Mouse (Mus musculus): Measurements from ENCODE around the gene Usp3.

Usp3 gene

DNA sequence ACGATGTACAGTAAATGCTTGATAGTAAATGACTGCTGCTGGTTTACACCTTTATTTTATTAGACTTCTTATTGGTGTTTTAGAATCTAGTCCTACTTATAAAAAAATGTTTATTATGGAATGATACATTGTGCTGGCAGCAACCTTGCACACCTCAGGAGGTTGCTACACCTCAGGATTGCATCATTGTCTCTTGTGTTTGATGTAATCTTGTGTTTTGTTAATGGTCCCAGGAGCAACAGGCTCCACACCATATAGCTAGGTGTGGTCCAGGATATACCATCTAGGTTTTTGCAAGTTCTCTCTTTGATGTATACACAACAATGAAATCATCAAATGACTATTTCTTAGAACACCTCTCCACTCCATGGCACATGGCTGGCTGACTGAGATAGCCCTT lies 11.0 kb upstream of the Usp3 start:
- no peak for DNase-seq

DNA sequence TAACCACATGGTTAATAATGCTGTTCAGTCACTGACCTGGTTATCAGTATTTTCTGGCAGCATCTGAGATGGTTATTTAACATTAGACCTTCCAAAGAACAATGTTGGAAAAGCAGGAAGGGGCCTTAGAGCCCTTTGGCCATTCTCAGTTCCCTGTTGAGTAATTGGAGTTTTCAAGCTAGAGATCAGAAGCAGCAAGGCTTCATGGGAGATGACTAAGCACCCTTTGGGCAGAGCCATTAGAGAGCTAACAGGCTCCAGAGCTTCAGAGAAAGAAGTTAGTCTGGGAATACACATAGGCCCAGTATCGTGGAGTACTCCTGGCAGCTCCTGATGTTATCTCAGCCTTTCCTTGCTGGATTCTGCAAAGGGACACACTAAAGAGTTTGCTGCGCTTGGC lies 8.1 kb upstream of the Usp3 start:
- DNase-seq = no peak

DNA sequence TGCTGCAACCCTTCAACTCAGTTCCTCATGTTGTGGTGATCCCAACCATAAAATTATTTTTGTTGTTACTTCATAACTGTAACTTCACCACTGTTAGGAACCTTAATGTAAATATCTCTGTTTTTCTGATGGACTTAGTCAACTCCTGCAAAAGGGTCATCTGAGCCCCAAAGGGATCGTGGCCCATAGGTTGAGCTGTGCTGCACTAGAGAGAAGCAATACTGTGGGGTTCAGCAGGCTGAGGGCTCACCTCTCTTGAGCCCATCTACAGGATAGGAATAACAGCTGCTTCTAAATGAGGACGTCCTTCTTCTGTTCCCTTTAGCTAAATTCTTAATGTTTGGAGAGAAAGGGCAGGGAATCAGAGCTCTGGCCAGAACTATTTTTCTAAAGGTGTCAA lies 7.6 kb upstream of the Usp3 start:
- no peak for DNase-seq

DNA sequence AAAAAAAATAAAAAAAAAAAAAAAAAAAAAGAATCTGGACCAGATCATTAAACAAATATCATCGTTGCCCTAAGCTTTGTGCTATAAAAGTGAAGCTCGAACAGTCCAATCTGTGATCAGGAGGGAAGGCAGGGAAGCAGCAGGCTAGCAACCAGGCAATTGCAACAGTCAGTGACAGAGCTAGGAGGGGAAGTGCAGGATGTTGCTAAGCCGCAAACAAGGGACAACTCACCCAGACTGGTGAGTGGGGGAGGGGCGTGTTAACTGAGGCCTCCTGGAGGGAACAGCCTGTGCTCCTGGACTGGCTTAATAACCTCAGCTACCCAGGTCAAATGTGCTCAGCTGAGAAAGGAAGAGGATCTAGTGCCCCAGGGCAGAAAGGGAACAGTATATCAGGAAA lies 6.6 kb upstream of the Usp3 start:
- DNase-seq = peak; percentile 71 to 72

DNA sequence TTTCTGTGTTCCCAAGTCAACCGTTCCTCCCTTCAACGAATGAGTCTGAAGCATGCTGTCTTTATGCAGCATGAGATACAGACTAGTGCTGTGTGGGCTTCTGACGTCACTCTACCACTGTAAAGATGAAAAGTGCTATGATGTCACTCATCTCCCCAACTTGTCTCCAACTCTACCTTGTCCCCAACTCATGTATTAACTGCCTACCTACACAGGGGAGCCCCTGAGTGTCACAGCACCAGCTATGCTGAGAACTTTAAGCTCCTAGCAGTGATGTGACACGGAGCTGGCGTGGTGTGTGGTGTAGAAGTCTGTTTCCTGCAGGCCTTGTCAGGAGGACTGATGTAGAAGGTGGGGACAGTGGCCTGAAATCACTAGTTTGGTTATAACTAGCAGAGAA lies 5.7 kb upstream of the Usp3 start:
- no peak for DNase-seq

DNA sequence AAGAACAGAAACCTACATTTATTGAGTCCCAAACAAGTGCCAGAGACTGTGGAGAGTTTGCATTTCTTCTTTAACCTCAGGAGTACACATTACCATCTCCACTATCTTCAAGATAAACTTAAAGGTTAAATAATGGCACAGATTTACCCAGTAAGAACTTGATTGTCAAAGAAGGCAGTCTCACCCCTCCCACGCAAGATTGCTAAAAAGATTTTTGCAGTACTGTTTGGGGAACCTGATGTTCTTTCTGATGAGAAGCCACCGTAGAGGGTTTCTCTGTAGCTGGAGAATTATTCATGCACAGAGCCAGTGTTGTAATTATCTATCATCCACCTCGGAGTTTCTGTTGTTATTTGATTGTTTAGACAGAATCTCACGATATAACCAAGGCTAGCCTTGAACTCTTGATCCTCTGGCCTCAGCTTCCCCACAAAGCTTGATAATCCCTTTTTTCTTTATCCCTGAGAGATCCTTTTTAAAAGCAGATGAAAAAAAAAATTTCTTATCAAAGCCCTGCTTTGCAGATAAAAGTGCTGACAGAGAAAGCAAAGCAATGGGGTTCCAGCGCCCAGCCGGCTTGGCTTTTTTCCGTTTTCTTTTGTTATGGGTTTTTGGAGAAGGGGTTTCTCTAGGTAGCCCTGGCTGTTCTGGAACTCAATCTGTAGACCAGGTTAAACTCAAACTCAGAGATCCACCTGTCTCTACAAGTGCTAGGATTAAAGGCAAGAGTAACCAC lies 4.7 kb upstream of the Usp3 start:
- DNase-seq = no peak

DNA sequence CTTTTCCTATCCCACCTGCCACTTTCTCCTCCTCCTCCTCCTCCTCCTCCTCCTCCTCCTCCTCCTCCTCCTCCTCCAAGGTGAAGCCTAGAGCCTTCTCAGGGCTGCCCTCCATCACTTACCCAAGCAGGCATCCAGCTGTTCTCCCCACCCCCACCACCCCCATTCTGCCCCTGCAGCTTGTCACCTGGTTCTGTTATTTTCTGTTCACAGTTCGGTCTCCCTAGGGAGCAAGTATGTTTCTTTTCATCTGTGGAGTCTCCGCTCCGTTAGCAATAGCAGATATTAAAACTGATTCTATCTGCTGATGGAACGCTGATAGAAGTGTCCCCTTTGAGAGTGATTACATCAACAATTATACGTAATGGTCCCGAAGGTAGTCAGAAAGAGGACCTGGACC lies 4.1 kb upstream of the Usp3 start:
- DNase-seq = no peak

DNA sequence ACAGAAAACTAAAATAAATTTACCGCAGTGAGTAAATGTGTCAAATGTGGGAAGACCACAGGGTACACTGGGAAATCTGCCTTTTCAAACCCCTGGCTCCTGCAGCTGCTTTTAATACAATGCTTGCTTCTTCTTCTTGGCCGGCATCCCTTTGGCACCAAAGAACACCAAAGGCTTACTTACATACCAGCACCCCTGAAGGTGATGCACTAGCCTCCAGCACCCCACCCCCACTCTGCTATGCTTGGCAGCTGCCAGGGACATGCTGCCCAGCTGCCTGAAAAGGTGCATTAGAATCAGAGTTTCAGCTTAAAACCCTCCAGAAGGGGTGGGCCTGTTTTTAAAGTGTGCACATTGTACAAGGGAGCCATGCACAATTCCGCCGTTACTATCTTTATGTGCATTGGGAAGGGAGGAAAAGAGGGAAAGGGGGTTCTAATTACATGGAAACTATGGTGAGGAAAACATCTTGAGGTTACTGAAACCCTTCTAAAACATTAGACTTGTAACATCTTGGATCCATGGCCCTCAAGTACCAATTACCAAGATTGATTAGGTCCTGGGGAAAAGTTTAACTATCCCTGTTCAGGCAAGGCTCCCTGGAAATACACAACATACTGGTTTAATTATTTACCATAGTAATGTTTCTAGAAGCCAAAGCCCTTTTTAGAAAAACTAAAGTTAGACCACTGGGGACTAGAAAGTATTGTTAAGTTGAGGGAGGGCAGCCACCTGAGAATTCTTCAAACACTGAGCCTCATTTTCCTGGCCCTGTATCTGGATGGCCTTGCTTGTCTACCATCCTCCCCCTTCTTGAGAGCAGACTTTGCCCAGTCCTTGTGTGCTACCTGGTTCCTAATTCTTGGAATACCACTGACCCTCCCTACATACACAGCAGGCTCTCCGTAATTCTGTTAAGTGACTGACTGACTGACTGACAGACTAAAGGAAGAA lies 3.1 kb upstream of the Usp3 start:
- DNase-seq = no peak

DNA sequence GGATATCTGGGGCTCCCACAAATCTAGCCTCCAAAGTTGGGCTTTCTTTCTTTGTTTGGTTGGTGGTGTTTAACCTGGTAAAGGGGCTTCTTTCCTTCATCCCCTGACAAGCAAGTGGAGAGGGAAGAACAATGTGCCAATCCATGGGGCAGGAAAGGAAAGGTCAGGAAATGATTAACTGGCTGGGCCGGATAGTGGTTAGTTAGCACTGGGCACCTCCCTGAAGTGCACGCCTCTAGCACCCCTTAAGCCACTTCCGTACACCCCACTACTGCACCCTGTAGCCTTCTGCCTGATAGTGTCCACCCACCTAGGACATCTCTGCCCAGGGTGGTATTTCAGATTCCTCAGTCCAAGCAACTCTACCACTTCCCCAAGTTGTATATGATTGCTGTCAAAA lies 1.1 kb upstream of the Usp3 start:
- DNase-seq = no peak

DNA sequence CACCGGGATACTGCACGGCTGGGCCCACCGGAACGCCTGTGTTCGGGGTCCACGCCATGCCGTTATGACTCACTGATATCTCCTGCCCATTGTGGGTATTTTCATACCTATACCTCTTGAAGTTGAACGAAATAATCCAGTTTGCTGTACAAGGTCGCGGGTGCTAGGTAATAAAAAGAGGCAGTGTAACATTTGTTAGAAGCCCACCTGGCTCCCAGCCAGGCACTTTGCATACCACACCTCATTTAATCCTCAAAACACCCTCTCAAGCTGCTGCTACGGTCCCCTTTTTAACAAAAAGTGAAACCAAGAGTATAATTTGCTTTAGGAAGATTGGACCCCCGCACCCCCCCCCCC lies 649 bp upstream of the Usp3 start:
- DNase-seq = no peak

DNA sequence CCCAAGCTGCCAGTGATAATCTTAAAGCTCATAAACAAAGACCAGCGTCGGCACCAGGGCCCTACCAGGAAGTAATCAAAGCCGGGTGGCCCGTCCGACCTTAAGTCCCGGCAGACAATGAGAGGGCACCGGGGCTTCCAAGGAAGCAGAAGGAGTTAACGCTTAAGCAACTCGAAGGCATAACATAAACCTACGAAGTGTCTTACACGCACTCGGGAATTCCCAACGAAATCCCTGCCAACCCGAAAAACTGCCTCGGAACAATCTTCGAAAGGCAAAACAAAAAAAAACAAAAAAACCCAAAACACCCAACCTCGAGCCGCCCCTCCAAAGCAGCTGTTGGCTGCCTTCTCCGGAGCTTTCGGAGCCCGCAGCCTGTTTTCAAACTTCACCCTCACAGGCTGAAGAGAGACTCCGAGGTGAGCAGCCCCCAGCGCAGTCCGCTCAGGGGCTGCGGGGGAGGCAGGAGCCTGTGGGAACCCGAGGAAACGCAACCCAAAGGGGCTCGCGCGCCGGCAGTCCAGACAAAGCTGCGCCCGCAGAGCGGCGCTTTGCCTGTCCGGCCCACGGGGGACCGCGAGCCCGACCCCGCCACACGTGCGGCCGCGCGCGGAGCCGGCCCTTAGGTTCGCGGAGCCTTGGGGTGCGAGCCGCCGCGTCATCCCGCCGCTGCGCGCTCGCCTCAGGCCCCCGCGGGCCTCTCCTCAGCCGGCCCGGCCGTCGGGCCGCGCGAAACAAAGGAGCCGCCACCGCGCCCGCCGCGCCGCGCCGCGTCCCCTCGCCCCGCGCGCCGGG lies 894 bp downstream of the Usp3 start:
- peak; percentile 42 to 50 for DNase-seq

DNA sequence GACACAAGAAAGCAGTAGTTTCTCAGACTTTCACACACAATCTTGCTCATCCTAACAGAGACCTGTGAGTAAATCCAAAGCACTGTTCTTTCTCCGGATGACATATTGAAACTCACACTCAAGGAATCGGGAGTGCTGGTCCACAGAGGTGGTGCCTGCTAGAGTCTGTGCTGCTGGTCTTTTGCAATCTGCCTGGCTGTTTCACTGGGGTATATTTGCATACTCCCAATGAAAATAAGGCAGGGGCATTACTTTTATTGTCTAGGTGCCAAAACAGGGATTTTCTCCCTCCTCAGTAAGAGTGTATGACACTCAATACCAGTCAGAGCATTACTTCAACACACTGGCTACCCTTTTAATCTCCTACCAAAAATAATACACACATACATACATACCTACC lies 2.9 kb downstream of the Usp3 start:
- DNase-seq = no peak

DNA sequence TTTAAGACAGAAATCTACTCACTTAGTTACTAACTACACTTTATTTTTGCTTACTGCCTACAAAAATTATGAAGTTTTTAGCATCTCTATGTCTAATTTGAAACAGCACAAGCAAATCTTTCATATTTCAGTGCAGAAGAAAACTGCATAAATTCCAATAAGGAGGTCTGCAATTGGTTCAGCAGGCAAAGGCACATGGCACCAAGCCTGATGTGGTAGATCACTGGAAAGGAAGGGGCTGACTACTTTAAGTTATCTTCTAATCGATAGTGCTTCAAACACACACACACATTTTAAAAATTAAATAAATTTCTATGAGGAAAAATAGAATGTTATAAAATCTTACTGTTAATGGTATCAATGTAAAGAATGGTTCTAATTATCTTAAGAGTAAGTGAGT lies 5.9 kb downstream of the Usp3 start:
- DNase-seq = no peak

DNA sequence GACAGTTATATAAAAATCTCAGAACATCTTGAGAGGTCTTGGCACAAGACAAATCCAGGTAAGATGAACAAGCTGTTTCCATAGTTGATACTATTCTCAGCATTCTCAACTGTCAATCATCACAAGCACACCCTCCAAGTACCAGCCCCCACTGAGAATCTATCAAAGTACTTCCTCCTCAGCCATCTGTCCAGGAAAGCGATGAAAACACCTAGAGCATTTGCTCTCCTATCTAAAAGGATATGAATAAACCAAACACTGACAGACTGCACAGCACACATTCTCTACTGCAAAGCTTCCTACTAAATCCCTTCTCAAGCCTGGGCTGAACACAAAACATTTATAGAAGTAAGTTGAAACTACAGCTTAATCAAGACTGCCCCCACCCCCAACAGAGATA lies 6.4 kb downstream of the Usp3 start:
- DNase-seq = no peak

DNA sequence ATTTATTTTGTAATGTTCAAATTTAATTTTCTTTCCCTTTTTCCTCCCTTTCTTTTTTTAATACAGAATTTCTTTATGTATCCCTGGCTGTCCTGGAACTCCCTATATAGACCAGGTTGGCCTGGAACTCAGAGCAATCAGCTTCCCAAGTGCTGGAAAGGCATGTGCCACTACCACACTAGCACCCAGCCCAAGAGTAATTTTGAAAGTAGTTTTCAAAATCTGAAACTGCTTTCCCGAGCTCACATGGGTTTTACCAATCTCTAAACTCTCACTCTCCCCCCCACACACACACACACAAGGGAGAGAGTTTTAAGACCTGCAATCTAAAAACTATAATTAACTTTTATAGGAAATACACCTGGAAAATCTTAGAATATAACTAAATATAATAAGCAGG lies 7.8 kb downstream of the Usp3 start:
- no peak for DNase-seq

DNA sequence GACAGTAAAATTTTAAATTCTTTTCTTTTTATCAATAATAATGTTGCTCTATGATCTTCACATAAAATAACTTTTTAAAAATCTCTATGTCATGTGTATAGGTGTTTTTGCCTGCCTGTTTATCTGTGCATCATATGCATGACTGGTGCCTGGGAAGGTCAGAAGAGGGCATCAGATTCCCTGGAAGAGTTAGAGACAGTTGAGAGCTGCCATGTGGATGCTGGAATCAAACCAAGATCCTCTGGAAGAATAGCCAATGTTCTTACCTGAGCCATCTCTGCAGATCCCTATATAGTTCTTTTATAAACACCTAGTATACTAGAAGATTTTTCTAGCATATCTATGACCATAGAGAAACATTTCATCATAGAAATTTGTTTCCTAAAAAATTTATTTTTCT lies 8.8 kb downstream of the Usp3 start:
- no peak for DNase-seq

DNA sequence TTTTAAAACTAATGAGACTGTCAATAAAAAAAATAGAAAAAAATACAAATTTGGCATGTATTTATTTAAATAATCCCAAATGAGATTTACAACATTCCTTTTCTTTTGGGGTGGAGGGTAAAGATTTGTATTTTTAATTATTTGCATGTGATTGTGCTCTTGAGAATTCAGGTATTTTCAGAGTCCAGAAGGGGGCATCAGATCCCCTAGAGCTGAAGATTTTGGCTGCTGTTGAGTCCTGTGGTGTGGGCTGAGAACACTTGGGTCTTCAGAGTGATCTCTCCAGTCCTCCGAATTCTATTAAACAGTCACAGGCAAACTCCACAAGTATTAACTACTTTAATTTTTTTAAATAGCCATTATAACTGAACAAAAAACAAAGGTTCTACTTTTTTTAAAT lies 9.7 kb downstream of the Usp3 start:
- DNase-seq = no peak

DNA sequence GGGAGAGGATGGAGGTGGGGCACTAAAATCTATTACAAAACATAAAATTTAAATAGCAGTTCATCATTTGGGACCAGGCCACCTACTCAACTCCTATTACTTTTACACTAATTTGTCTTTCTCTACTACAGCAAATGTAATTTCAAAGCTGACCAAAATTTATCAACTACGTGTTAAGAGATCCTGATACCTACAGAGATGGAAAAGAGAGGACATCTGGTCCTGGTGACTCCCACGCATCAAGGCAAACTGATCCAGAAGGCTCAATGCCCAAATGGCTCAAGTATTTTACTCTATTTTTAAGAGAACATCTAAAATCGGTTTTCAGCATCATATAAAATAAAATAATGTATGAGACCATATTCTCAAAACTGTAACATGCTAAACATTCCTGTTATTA lies 11.2 kb downstream of the Usp3 start:
- no peak for DNase-seq

DNA sequence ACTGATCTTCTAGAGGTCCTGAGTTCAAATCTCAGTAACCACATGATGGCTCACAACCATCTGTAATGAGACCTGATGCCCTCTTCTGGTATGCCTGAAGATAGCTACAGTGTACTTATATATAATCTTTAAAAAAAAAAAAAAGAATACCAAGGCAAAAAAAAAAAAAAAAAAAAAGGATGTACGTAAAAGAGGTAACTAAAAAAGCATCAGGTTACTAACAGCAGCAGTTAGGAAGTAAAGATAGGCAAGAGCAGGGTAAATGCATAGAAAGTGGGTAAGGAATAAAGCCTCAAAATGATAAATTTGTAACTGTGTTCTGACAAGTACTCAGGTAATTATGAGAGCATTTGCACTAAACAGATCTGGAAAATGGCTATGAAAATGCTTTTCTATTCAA lies 12.2 kb downstream of the Usp3 start:
- DNase-seq = no peak

DNA sequence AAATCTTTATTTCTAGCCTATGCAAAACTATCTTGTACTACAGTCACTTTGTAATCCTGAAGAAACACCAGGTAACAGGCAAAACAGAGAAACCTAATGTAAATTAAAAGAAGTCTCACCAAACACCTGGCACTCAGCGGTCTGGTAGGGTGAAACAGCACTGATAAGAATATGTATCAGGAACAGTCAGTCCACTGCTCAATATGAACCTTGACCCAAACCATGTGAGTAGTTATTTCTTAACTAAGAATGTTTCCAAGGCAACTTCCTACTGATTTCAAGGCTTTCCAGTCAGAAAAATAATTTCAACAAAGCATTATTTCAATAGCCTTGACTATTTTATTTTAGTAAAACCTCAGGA lies 17.1 kb downstream of the Usp3 start:
- DNase-seq = no peak

DNA sequence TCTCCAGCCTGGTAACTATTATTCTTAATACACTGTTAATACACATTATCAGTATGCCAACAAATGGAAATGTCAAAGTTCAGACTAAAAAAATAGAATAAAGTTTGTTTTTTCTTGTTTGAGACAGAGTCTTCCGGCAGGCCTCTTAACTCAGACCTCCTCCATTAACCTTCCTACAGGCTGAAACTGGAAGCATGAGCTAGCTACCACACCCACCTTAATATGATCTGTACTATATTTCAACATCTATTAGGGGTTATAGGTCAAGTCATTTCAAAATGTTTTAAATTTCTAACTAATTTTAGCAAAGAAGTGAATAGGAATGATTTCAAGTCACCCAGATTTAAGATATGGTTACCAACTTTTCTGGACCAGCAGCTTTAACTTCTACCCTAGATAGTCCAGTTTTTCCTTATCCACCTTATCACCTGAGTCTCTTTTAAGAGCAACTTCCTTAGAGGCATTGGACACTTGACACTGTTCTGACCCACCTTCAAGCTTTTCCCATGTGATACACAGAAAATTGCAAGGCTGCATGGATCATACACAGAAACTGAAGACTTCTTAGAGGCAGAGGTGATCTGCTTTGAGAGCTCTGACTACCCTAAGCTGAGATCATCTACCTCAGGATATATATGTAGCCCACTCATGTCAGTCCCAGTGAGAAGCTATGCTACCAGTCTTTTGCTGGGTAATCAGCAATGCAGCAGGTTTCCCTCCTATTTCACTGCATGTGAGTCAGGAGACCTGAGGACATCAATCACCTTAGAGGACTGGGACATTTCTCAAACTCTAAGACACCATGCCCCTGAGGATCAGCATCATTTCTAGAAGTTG lies 17.7 kb downstream of the Usp3 start:
- DNase-seq = no peak

DNA sequence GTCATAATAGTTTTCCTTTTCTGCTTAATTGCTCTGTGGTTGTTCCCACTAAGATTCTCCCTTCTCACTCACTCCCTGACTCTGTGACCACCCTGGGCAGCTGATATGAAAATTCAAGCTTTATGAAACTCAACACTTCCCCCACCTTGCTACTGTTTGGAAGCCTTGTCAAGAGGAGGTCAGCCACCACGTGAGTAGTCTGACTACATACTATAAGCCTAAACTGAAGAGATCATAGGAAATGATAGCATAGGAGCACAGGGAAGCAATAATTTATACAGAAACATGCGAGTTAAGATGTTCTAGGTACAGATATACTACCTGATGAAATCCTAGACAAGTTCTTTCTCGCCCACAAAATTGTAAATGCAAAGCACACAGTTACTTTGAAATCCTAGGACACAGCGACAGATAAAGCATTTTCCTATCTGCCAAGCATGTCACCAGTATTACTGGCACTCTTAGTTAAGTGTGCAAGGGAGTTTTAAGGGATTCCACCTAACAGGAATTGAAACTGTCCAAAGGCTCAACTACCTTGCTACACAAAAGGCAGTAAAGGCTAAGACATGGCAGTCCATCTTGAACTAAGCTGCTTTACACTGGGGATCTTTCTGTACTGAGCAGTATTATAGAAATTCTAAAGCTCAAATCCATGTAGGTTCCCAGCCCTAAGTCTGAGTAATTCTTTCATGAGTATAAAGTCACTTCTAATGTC lies 20.8 kb downstream of the Usp3 start:
- no peak for DNase-seq
